Mouse (Mus musculus) testis, adult 2 months (tissue): ENCODE data around the gene Gm20721.

Experiments
- CTCF ChIP-seq: fragments of 200-500 bp; IDR thresholded peaks from 2 replicates; pipeline ENCODE4 v1.5.1; 2012; ENCODE audit warnings: low read depth, mild to moderate bottlenecking, inconsistent platforms, low read length, moderate library complexity; ENCODE audit not compliant: control insufficient read depth, insufficient read depth, insufficient replicate concordance
- POLR2A ChIP-seq: fragments of 200-500 bp; IDR thresholded peaks from 2 replicates; pipeline ENCODE4 v1.6.1; 2012; ENCODE audit warnings: low read depth, mild to moderate bottlenecking, inconsistent platforms, low read length, moderate library complexity; ENCODE audit not compliant: control insufficient read depth

DNA sequence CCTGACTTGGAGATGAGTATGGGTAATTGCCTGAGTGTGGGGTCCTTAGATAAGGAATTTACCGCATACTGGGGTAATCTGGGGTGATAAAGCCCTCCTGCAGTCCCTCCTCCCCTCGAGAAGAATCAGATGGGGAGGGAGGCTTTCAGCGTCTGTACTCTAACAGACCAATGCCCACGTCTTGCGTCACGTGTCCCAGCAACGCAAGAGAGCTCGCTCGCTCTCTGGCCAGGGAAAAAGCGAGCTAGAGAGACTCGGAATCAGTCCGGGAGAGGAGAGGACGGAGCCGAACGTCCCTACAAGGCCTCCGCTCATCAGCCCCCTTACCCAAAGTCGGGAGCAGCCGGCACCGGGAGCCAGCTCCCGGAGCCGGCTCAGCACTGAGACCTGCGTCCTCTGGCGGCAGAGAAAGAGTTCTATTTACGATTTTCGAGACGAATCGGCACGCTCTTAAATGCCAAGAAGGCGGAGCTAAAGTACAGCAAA, 49.4 kb downstream of the Gm20721 start:
- TF ChIP-seq CTCF = no peak
- TF ChIP-seq POLR2A = no peak
